Mouse (Mus musculus) limb, embryonic 13.5 days (tissue): ENCODE measurements at regions not wholly inside any gene's neighbourhood (a gene's known extent, or its start where the extent isn't known, plus 50 kb on each side); places are given as distances from the start of the nearest gene placed in this dataset.
"Not testable (repeated sequence)": the region's sequence is repeated elsewhere in the genome, so short reads cannot be mapped to it uniquely, and the experiment has no call there.

ENCODE experiments used
- ATAC-seq: fragments of 200-750 bp; cut with Nextera tagmentation; 2 replicates; pipeline ENCODE4 v1.8.0; 2017; ENCODE audit warnings: low read depth, moderate number of reproducible peaks, moderate TSS enrichment; ENCODE audit not compliant: low FRiP score
- H3K27ac ChIP-seq: fragments of 300-500 bp; sonication (generic); 2 replicates; pipeline ENCODE4 v1.5.1; 2015; ENCODE audit warnings: inconsistent platforms, mild to moderate bottlenecking, moderate library complexity
- H3K27me3 ChIP-seq: fragments of 300-500 bp; sonication (generic); 2 replicates; pipeline ENCODE4 v1.6.1; 2015; ENCODE audit warnings: mild to moderate bottlenecking, inconsistent platforms
- H3K36me3 ChIP-seq: fragments of 300-500 bp; sonication (generic); 2 replicates; pipeline ENCODE4 v1.6.1; 2015; ENCODE audit warnings: inconsistent platforms, mild to moderate bottlenecking, moderate library complexity
- H3K4me1 ChIP-seq: fragments of 300-500 bp; sonication (generic); 2 replicates; pipeline ENCODE4 v1.6.1; 2015; ENCODE audit warnings: inconsistent platforms
- H3K4me2 ChIP-seq: fragments of 300-500 bp; sonication (generic); replicated peaks from 2 replicates; pipeline ENCODE4 v1.6.1; 2015; ENCODE audit warnings: inconsistent platforms, mild to moderate bottlenecking, moderate library complexity
- H3K4me3 ChIP-seq: fragments of 300-500 bp; sonication (generic); 2 replicates; pipeline ENCODE4 v1.5.1; 2015; ENCODE audit warnings: moderate library complexity, mild to moderate bottlenecking, inconsistent platforms
- H3K9ac ChIP-seq: fragments of 300-500 bp; sonication (generic); 2 replicates; pipeline ENCODE4 v1.6.1; 2015; ENCODE audit warnings: mild to moderate bottlenecking, inconsistent platforms
- H3K9me3 ChIP-seq: fragments of 300-500 bp; sonication (generic); 2 replicates; pipeline ENCODE4 v1.6.1; 2016; ENCODE audit warnings: inconsistent platforms
- WGBS: fragments of 180-500 bp; shearing (Covaris S2); methylation state at CpG from one replicate; pipeline ENCODE4 v1.1.7; 2015; 5-methylcytosine and 5-hydroxymethylcytosine counted together

- Histone ChIP-seq H3K27me3 (no peaks in the 10 kb centered on the region), H3K4me3 (no peak overlapping the region)
- 81% methylated on average over 5 of the region's 5 CpGs for WGBS
Measured at GRCm38 (mm10) chr13:6829346-6829745, 180.8 kb upstream of the Pfkp start.

GRCm38 (mm10) chr13:6828601-6829330 is 180.2 kb upstream of the Pfkp start:
- not testable (repeated sequence) for H3K9ac ChIP-seq, H3K27me3 ChIP-seq, H3K4me2 ChIP-seq, H3K9me3 ChIP-seq, H3K27ac ChIP-seq, ATAC-seq, H3K4me3 ChIP-seq, H3K36me3 ChIP-seq, H3K4me1 ChIP-seq
- WGBS, result 78% methylated on average over 8 of the region's 8 CpGs

More at GRCm38 (mm10) chr13:6829346-6829745, 180.8 kb upstream of the Pfkp start:
- no peaks in the 10 kb centered on the region for H3K4me1 ChIP-seq
- H3K9ac ChIP-seq, result no peak overlapping the region
- H3K9me3 ChIP-seq, result no peaks in the 10 kb centered on the region
- H3K36me3 ChIP-seq, result no peaks in the 10 kb centered on the region
- H3K27ac ChIP-seq, result no peak overlapping the region
- no peak for ATAC-seq
- H3K4me2 ChIP-seq, result no peak overlapping the region

GRCm38 (mm10) chr13:6802243-6803157 is 153.9 kb upstream of the Pfkp start:
- Histone ChIP-seq H3K4me2 (no peak overlapping the region), H3K9me3 (no peaks in the 10 kb centered on the region), H3K9ac (no peak overlapping the region), H3K4me3 (no peak overlapping the region), H3K36me3 (no peaks in the 10 kb centered on the region), H3K27me3 (no peaks in the 10 kb centered on the region), H3K27ac (no peak overlapping the region), H3K4me1 (no peaks in the 10 kb centered on the region)
- ATAC-seq, result no peak
- 70% methylated on average over 5 of the region's 5 CpGs for WGBS

GRCm38 (mm10) chr13:6767936-6768588 is 119.5 kb upstream of the Pfkp start:
- no peaks in the 10 kb centered on the region for H3K9me3 ChIP-seq
- 68% methylated on average over 6 of the region's 6 CpGs for WGBS
- no peaks in the 10 kb centered on the region for H3K4me1 ChIP-seq
- H3K27me3 ChIP-seq, result no peaks in the 10 kb centered on the region
- no peak overlapping the region for H3K4me3 ChIP-seq
- H3K27ac ChIP-seq, result no peak overlapping the region
- no peak overlapping the region for H3K4me2 ChIP-seq
- ATAC-seq, result no peak
- no peak overlapping the region for H3K9ac ChIP-seq
- no peaks in the 10 kb centered on the region for H3K36me3 ChIP-seq

GRCm38 (mm10) chr13:6757151-6757550 is 108.6 kb upstream of the Pfkp start:
- Histone ChIP-seq H3K27ac (no peak overlapping the region), H3K4me2 (no peak overlapping the region), H3K27me3 (no peaks in the 10 kb centered on the region), H3K4me3 (no peak overlapping the region), H3K4me1 (no peaks in the 10 kb centered on the region), H3K36me3 (no peaks in the 10 kb centered on the region), H3K9ac (no peak overlapping the region), H3K9me3 (no peaks in the 10 kb centered on the region)
- 82% methylated on average over 1 of the region's 1 CpGs for WGBS
- ATAC-seq, result no peak

- no peaks in the 10 kb centered on the region for H3K9me3 ChIP-seq
- no peak overlapping the region for H3K27ac ChIP-seq
- H3K36me3 ChIP-seq, result no peaks in the 10 kb centered on the region
- no peak overlapping the region for H3K4me3 ChIP-seq
- no peaks in the 10 kb centered on the region for H3K27me3 ChIP-seq
- no peak overlapping the region for H3K4me2 ChIP-seq
- ATAC-seq, result no peak
- 63% methylated on average over 5 of the region's 5 CpGs for WGBS
- H3K4me1 ChIP-seq, result no peaks in the 10 kb centered on the region
- H3K9ac ChIP-seq, result no peak overlapping the region
Measured at GRCm38 (mm10) chr13:6751599-6751998, 103.0 kb upstream of the Pfkp start.

GRCm38 (mm10) chr13:6751149-6751548 is 102.6 kb upstream of the Pfkp start:
- H3K36me3 ChIP-seq, result no peaks in the 10 kb centered on the region
- WGBS, result 17% methylated on average over 1 of the region's 1 CpGs
- H3K27ac ChIP-seq, result no peak overlapping the region
- no peak for ATAC-seq
- no peaks in the 10 kb centered on the region for H3K27me3 ChIP-seq
- no peaks in the 10 kb centered on the region for H3K9me3 ChIP-seq
- no peak overlapping the region for H3K4me2 ChIP-seq
- H3K4me1 ChIP-seq, result no peaks in the 10 kb centered on the region
- no peak overlapping the region for H3K4me3 ChIP-seq
- no peak overlapping the region for H3K9ac ChIP-seq

- WGBS, result 83% methylated on average over 4 of the region's 4 CpGs
- ATAC-seq, result no peak
Measured at GRCm38 (mm10) chr13:6741916-6742315, 93.3 kb upstream of the Pfkp start.

GRCm38 (mm10) chr13:6736984-6737566 is 88.5 kb upstream of the Pfkp start:
- no peak for ATAC-seq
- no peak overlapping the region for H3K9ac ChIP-seq
- H3K27ac ChIP-seq, result no peak overlapping the region
- H3K9me3 ChIP-seq, result no peaks in the 10 kb centered on the region
- H3K27me3 ChIP-seq, result no peaks in the 10 kb centered on the region
- H3K36me3 ChIP-seq, result no peaks in the 10 kb centered on the region
- no peak overlapping the region for H3K4me3 ChIP-seq
- no peaks in the 10 kb centered on the region for H3K4me1 ChIP-seq
- no peak overlapping the region for H3K4me2 ChIP-seq
- 62% methylated on average over 6 of the region's 6 CpGs for WGBS

More at GRCm38 (mm10) chr13:6741916-6742315, 93.3 kb upstream of the Pfkp start:
- no peaks in the 10 kb centered on the region for H3K27me3 ChIP-seq
- no peaks in the 10 kb centered on the region for H3K36me3 ChIP-seq
- no peak overlapping the region for H3K4me2 ChIP-seq
- H3K27ac ChIP-seq, result no peak overlapping the region
- no peaks in the 10 kb centered on the region for H3K9me3 ChIP-seq
- no peaks in the 10 kb centered on the region for H3K4me1 ChIP-seq
- no peak overlapping the region for H3K4me3 ChIP-seq
- no peak overlapping the region for H3K9ac ChIP-seq
